Mouse (Mus musculus) forebrain, embryonic 12.5 days (tissue): Measurements from ENCODE around the gene Rbfox3. TPM values are rescaled to one million over a fixed set of nuclear protein-coding genes. Genes with fewer than 3 reads are reported as not detected.

ENCODE experiments used
- ATAC-seq: fragments of 200-750 bp; cut with Nextera tagmentation; 2 replicates; pipeline ENCODE4 v1.8.0; 2017; ENCODE audit warnings: moderate TSS enrichment; ENCODE audit not compliant: low FRiP score
- H3K27ac ChIP-seq: fragments of 300-500 bp; sonication (generic); 2 replicates; pipeline ENCODE4 v1.5.1; 2016; ENCODE audit warnings: mild to moderate bottlenecking
- H3K27me3 ChIP-seq: fragments of 300-500 bp; sonication (generic); 2 replicates; pipeline ENCODE4 v1.6.1; 2016; ENCODE audit warnings: mild to moderate bottlenecking
- H3K36me3 ChIP-seq: fragments of 300-500 bp; sonication (generic); replicated peaks from 2 replicates; pipeline ENCODE4 v1.6.1; 2016; ENCODE audit warnings: mild to moderate bottlenecking
- H3K4me1 ChIP-seq: fragments of 300-500 bp; sonication (generic); 2 replicates; pipeline ENCODE4 v1.6.1; 2016
- H3K4me2 ChIP-seq: fragments of 300-500 bp; sonication (generic); 2 replicates; pipeline ENCODE4 v1.6.1; 2016; ENCODE audit warnings: mild to moderate bottlenecking, moderate library complexity
- H3K4me3 ChIP-seq: fragments of 300-500 bp; sonication (generic); replicated peaks from 2 replicates; pipeline ENCODE4 v1.5.1; 2016; ENCODE audit warnings: mild to moderate bottlenecking
- H3K9ac ChIP-seq: fragments of 300-500 bp; sonication (generic); 2 replicates; pipeline ENCODE4 v1.6.1; 2016; ENCODE audit warnings: mild to moderate bottlenecking
- H3K9me3 ChIP-seq: fragments of 300-500 bp; sonication (generic); 2 replicates; pipeline ENCODE4 v1.6.1; 2016
- WGBS: fragments of 180-500 bp; shearing (Covaris S2); methylation state at CpG from one replicate; pipeline ENCODE4 v1.1.7; 2016; 5-methylcytosine and 5-hydroxymethylcytosine counted together
- polyA plus RNA-seq: library from polyadenylated mRNA; unstranded; fragments of >200 nt; fragmentation: Nextera tagmentation; extraction: Ambion mirVana; gene quantifications from 2 replicates; pipeline ENCODE4 v1.2.1, GENCODE M21; 2016

The Rbfox3 gene
- polyA plus RNA-seq, 1 experiment from 2014 or later, result 19.6 TPM

GRCm38 (mm10) chr11:118581019-118581418, 330.4 kb downstream of the Rbfox3 start:
- H3K4me2 ChIP-seq, result no peak overlapping the region
- no peak for ATAC-seq
- no peak overlapping the region for H3K4me3 ChIP-seq
- peaks cover 4% of the 10 kb centered on the region for H3K4me1 ChIP-seq
- H3K27ac ChIP-seq, result no peak overlapping the region
- peaks cover 9% of the 10 kb centered on the region; the same call in 1 of the 2 replicates for H3K27me3 ChIP-seq
- 48% methylated on average over 4 of the region's 4 CpGs for WGBS
- no peaks in the 10 kb centered on the region for H3K9me3 ChIP-seq
- H3K9ac ChIP-seq, result no peak overlapping the region
- H3K36me3 ChIP-seq, result no peaks in the 10 kb centered on the region

GRCm38 (mm10) chr11:118579622-118580021, 331.8 kb downstream of the Rbfox3 start:
- no peak overlapping the region for H3K4me3 ChIP-seq
- H3K27me3 ChIP-seq, result peaks cover 10% of the 10 kb centered on the region; the same call in 1 of the 2 replicates
- H3K36me3 ChIP-seq, result no peaks in the 10 kb centered on the region
- no peak overlapping the region for H3K4me2 ChIP-seq
- no peaks in the 10 kb centered on the region for H3K9me3 ChIP-seq
- H3K27ac ChIP-seq, result no peak overlapping the region
- no peak for ATAC-seq
- 86% methylated on average over 8 of the region's 8 CpGs for WGBS
- peaks cover 4% of the 10 kb centered on the region for H3K4me1 ChIP-seq
- H3K9ac ChIP-seq, result no peak overlapping the region

GRCm38 (mm10) chr11:118577271-118577670, 334.1 kb downstream of the Rbfox3 start:
- ATAC-seq, result no peak
- Histone ChIP-seq H3K4me1 (peaks cover 4% of the 10 kb centered on the region), H3K4me2 (no peak overlapping the region), H3K4me3 (no peak overlapping the region), H3K9ac (no peak overlapping the region), H3K9me3 (no peaks in the 10 kb centered on the region), H3K27me3 (peaks cover 20% of the 10 kb centered on the region), H3K27ac (no peak overlapping the region), H3K36me3 (no peaks in the 10 kb centered on the region)
- 61% methylated on average over 15 of the region's 15 CpGs for WGBS

- 48% methylated on average over 8 of the region's 8 CpGs for WGBS
- H3K27me3 ChIP-seq, result peaks cover 27% of the 10 kb centered on the region
- ATAC-seq, result no peak
These were observed 334.8 kb downstream of the Rbfox3 start for GRCm38 (mm10) chr11:118576611-118577010.

GRCm38 (mm10) chr11:118574418-118574817, 337.0 kb downstream of the Rbfox3 start:
- no peak overlapping the region for H3K4me2 ChIP-seq
- H3K27ac ChIP-seq, result no peak overlapping the region
- no peaks in the 10 kb centered on the region for H3K9me3 ChIP-seq
- H3K27me3 ChIP-seq, result peaks cover 49% of the 10 kb centered on the region
- H3K4me1 ChIP-seq, result peaks cover 15% of the 10 kb centered on the region
- no peak overlapping the region for H3K4me3 ChIP-seq
- no peak for ATAC-seq
- 80% methylated on average over 5 of the region's 5 CpGs for WGBS
- H3K9ac ChIP-seq, result no peak overlapping the region
- no peaks in the 10 kb centered on the region for H3K36me3 ChIP-seq

More at GRCm38 (mm10) chr11:118576611-118577010, 334.8 kb downstream of the Rbfox3 start:
- Histone ChIP-seq H3K9me3 (no peaks in the 10 kb centered on the region), H3K4me3 (no peak overlapping the region), H3K36me3 (no peaks in the 10 kb centered on the region), H3K9ac (no peak overlapping the region), H3K4me2 (no peak overlapping the region), H3K27ac (no peak overlapping the region), H3K4me1 (peaks cover 4% of the 10 kb centered on the region)

- WGBS, result 0% methylated on average over 3 of the region's 3 CpGs
- H3K4me1 ChIP-seq, result peaks cover 23% of the 10 kb centered on the region
- no peak overlapping the region for H3K4me2 ChIP-seq
- peaks cover 57% of the 10 kb centered on the region for H3K27me3 ChIP-seq
- H3K4me3 ChIP-seq, result no peak overlapping the region
- H3K27ac ChIP-seq, result no peak overlapping the region
- H3K36me3 ChIP-seq, result no peaks in the 10 kb centered on the region
- H3K9ac ChIP-seq, result no peak overlapping the region
- ATAC-seq, result peak; percentile 56; the same call in 1 of the 2 replicates
- H3K9me3 ChIP-seq, result no peaks in the 10 kb centered on the region
These were observed 337.8 kb downstream of the Rbfox3 start for GRCm38 (mm10) chr11:118573569-118573968.

- WGBS, result 68% methylated on average over 7 of the region's 7 CpGs
- Histone ChIP-seq H3K4me1 (peaks cover 24% of the 10 kb centered on the region), H3K27ac (no peak overlapping the region), H3K9ac (no peak overlapping the region; the same call in 1 of the 2 replicates), H3K36me3 (no peaks in the 10 kb centered on the region), H3K9me3 (no peaks in the 10 kb centered on the region), H3K4me3 (no peak overlapping the region), H3K27me3 (peaks cover 62% of the 10 kb centered on the region), H3K4me2 (no peak overlapping the region)
- ATAC-seq, result no peak
These were observed 338.4 kb downstream of the Rbfox3 start for GRCm38 (mm10) chr11:118573000-118573399.

- WGBS, result 2% methylated on average over 27 of the region's 27 CpGs
- ATAC-seq, result no peak
- Histone ChIP-seq H3K4me1 (peaks cover 20% of the 10 kb centered on the region), H3K4me2 (peak overlapping the region; percentile 55), H3K36me3 (no peaks in the 10 kb centered on the region), H3K4me3 (peak overlapping the region; percentile 36), H3K9me3 (no peaks in the 10 kb centered on the region), H3K9ac (peak overlapping the region; percentile 33; the same call in 1 of the 2 replicates), H3K27me3 (peaks cover 77% of the 10 kb centered on the region), H3K27ac (no peak overlapping the region)
These were observed 341.2 kb downstream of the Rbfox3 start for GRCm38 (mm10) chr11:118570164-118570563.

- peak overlapping the region; percentile 55 for H3K4me2 ChIP-seq
- peak overlapping the region; percentile 36 for H3K4me3 ChIP-seq
- peaks cover 79% of the 10 kb centered on the region for H3K27me3 ChIP-seq
- peak; percentile 27; the same call in 1 of the 2 replicates for ATAC-seq
- H3K9me3 ChIP-seq, result no peaks in the 10 kb centered on the region
- H3K27ac ChIP-seq, result no peak overlapping the region
- H3K9ac ChIP-seq, result peak overlapping the region; percentile 33; the same call in 1 of the 2 replicates
- peaks cover 20% of the 10 kb centered on the region for H3K4me1 ChIP-seq
- under 1% methylated on average over 48 of the region's 51 CpGs for WGBS
- no peaks in the 10 kb centered on the region for H3K36me3 ChIP-seq
These were observed 341.8 kb downstream of the Rbfox3 start for GRCm38 (mm10) chr11:118569571-118570062.

GRCm38 (mm10) chr11:118563877-118564276, 347.5 kb downstream of the Rbfox3 start:
- Histone ChIP-seq H3K9me3 (no peaks in the 10 kb centered on the region), H3K27me3 (peaks cover 49% of the 10 kb centered on the region), H3K27ac (no peak overlapping the region), H3K4me3 (no peak overlapping the region), H3K4me1 (peaks cover 4% of the 10 kb centered on the region; the same call in 1 of the 2 replicates), H3K9ac (no peak overlapping the region), H3K4me2 (no peak overlapping the region), H3K36me3 (no peaks in the 10 kb centered on the region)
- ATAC-seq, result no peak
- 79% methylated on average over 5 of the region's 5 CpGs for WGBS

GRCm38 (mm10) chr11:118562847-118563246, 348.6 kb downstream of the Rbfox3 start:
- ATAC-seq, result no peak
- no peak overlapping the region for H3K4me3 ChIP-seq
- peaks cover 38% of the 10 kb centered on the region for H3K27me3 ChIP-seq
- H3K27ac ChIP-seq, result no peak overlapping the region
- H3K4me2 ChIP-seq, result no peak overlapping the region
- H3K9me3 ChIP-seq, result no peaks in the 10 kb centered on the region
- no peaks in the 10 kb centered on the region for H3K36me3 ChIP-seq
- no peak overlapping the region for H3K9ac ChIP-seq
- H3K4me1 ChIP-seq, result no peaks in the 10 kb centered on the region
- 78% methylated on average over 4 of the region's 4 CpGs for WGBS

- no peaks in the 10 kb centered on the region for H3K9me3 ChIP-seq
- ATAC-seq, result no peak
- no peak overlapping the region for H3K4me2 ChIP-seq
- H3K27me3 ChIP-seq, result peaks cover 33% of the 10 kb centered on the region
- H3K36me3 ChIP-seq, result no peaks in the 10 kb centered on the region
- H3K27ac ChIP-seq, result no peak overlapping the region
- H3K9ac ChIP-seq, result no peak overlapping the region
- H3K4me3 ChIP-seq, result no peak overlapping the region
- peaks cover 17% of the 10 kb centered on the region for H3K4me1 ChIP-seq
- WGBS, result 55% methylated on average over 8 of the region's 8 CpGs
These were observed 353.2 kb downstream of the Rbfox3 start for GRCm38 (mm10) chr11:118558193-118558592.

- Histone ChIP-seq H3K27me3 (peaks cover 43% of the 10 kb centered on the region), H3K9me3 (no peaks in the 10 kb centered on the region), H3K36me3 (no peaks in the 10 kb centered on the region), H3K4me1 (peaks cover 42% of the 10 kb centered on the region), H3K4me3 (no peak overlapping the region), H3K4me2 (no peak overlapping the region), H3K27ac (no peak overlapping the region), H3K9ac (no peak overlapping the region)
- ATAC-seq, result no peak
- 72% methylated on average over 5 of the region's 5 CpGs for WGBS
These were observed 355.8 kb downstream of the Rbfox3 start for GRCm38 (mm10) chr11:118555631-118556030.
